Mouse (Mus musculus) heart, postnatal 0 days (tissue): ENCODE measurements around the gene Ing4.

Experiments
- CTCF ChIP-seq: IDR thresholded peaks from 2 replicates; pipeline ENCODE4 v1.5.1; 2016; ENCODE audit warnings: antibody characterized with exemption, control low read depth, low read depth
- EP300 ChIP-seq: IDR thresholded peaks from 2 replicates; pipeline ENCODE4 v1.6.1; 2016; ENCODE audit warnings: antibody characterized with exemption, low read depth

DNA sequence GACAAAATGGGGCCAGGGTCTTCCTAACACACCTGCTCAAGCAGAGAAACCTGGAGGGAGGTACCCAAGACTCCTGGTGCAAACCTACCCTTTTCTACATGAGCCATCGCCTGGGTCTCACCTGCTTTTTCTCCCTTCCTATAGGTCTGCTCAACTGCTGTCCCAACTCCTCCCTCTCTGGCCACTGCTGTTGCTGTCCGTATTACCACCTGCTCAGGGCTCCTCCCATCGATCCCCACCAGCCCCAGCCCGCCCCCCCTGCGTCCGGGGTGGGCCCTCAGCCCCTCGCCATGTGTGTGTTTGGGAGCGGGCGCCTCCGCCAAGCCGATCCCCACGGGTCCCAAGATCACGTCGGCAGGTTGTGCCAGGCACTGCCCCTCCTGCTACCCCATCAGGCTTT is 40.5 kb upstream of the Ing4 start:
- TF ChIP-seq CTCF (no peak), EP300 (no peak)
